Mouse (Mus musculus): Measurements from ENCODE around the gene Fam117a. TPM values are rescaled to one million over a fixed set of nuclear protein-coding genes. Genes with fewer than 3 reads are reported as not detected.

Gene Fam117a
- 8.2 and 10.7 TPM in 2 replicates for polyA plus RNA-seq (2016; fragmentation: Nextera tagmentation; extraction: Ambion mirVana)

GRCm38 (mm10) chr11:95336568-95337128, at the start of gene Fam117a:
TSS of gene Fam117a (plus strand) at chr11:95337018.
- Histone ChIP-seq H3K36me3 (no peaks in the 10 kb centered on the region), H3K27me3 (ENCODE audit: insufficient read depth, poor library complexity, severe bottlenecking) (0 out of 2 replicates have a peak, but pooled peaks cover 3% of the 10 kb centered on the region), H3K4me3 (peak within 1 kb of the TSS; percentile 96), H3K27ac (peak within 1 kb of the TSS; percentile 93), H3K4me1 (peaks cover 25% of the 10 kb centered on the region), H3K9me3 (no peaks in the 10 kb centered on the region)
- under 1% methylated on average over 23 of the region's 27 CpGs for WGBS
- DNase-seq (ENCODE audit: low spot score), result peak; percentile 97

- DNase-seq (ENCODE audit: low spot score), result no peak
- peaks cover 88% of the 10 kb centered on the region for H3K36me3 ChIP-seq
- no peaks in the 10 kb centered on the region for H3K27me3 ChIP-seq (ENCODE audit: insufficient read depth, poor library complexity, severe bottlenecking)
- no peaks in the 10 kb centered on the region for H3K4me1 ChIP-seq
- H3K4me3 ChIP-seq, result no peak overlapping the region
- H3K9me3 ChIP-seq, result no peaks in the 10 kb centered on the region
- 80% methylated on average over 4 of the region's 4 CpGs for WGBS
- no peak overlapping the region for H3K27ac ChIP-seq
Measured at GRCm38 (mm10) chr11:95291998-95292397, 44.8 kb upstream of the Fam117a start.

GRCm38 (mm10) chr11:95293017-95293624, 43.7 kb upstream of the Fam117a start:
- H3K27me3 ChIP-seq (ENCODE audit: insufficient read depth, poor library complexity, severe bottlenecking), result no peaks in the 10 kb centered on the region
- no peak for DNase-seq (ENCODE audit: low spot score)
- peaks cover 87% of the 10 kb centered on the region for H3K36me3 ChIP-seq
- 86% methylated on average over 8 of the region's 8 CpGs for WGBS
- H3K4me3 ChIP-seq, result no peak overlapping the region
- H3K27ac ChIP-seq, result no peak overlapping the region
- H3K9me3 ChIP-seq, result no peaks in the 10 kb centered on the region
- no peaks in the 10 kb centered on the region for H3K4me1 ChIP-seq

- DNase-seq (ENCODE audit: low spot score), result no peak
- H3K27ac ChIP-seq, result no peak overlapping the region
- H3K4me3 ChIP-seq, result no peak overlapping the region
- 94% methylated on average over 13 of the region's 13 CpGs for WGBS
- H3K4me1 ChIP-seq, result no peaks in the 10 kb centered on the region
- peaks cover 88% of the 10 kb centered on the region for H3K36me3 ChIP-seq
- H3K27me3 ChIP-seq (ENCODE audit: insufficient read depth, poor library complexity, severe bottlenecking), result no peaks in the 10 kb centered on the region
- H3K9me3 ChIP-seq, result no peaks in the 10 kb centered on the region
Measured at GRCm38 (mm10) chr11:95295736-95296135, 41.1 kb upstream of the Fam117a start.

GRCm38 (mm10) chr11:95298146-95298545, 38.7 kb upstream of the Fam117a start:
- Histone ChIP-seq H3K27me3 (ENCODE audit: insufficient read depth, poor library complexity, severe bottlenecking) (no peaks in the 10 kb centered on the region), H3K9me3 (no peaks in the 10 kb centered on the region), H3K4me1 (no peaks in the 10 kb centered on the region), H3K36me3 (peaks cover 88% of the 10 kb centered on the region), H3K4me3 (no peak overlapping the region), H3K27ac (no peak overlapping the region)
- WGBS, result 15% methylated on average over 2 of the region's 2 CpGs
- DNase-seq (ENCODE audit: low spot score), result no peak

- 85% methylated on average over 12 of the region's 12 CpGs for WGBS
Measured at GRCm38 (mm10) chr11:95299886-95300285, 36.9 kb upstream of the Fam117a start.

GRCm38 (mm10) chr11:95301772-95302171, 35.0 kb upstream of the Fam117a start:
- Histone ChIP-seq H3K27ac (no peak overlapping the region), H3K9me3 (no peaks in the 10 kb centered on the region), H3K27me3 (ENCODE audit: insufficient read depth, poor library complexity, severe bottlenecking) (no peaks in the 10 kb centered on the region), H3K4me1 (no peaks in the 10 kb centered on the region), H3K4me3 (no peak overlapping the region), H3K36me3 (peaks cover 94% of the 10 kb centered on the region)
- DNase-seq (ENCODE audit: low spot score), result no peak
- 90% methylated on average over 3 of the region's 3 CpGs for WGBS

More at GRCm38 (mm10) chr11:95299886-95300285, 36.9 kb upstream of the Fam117a start:
- H3K9me3 ChIP-seq, result no peaks in the 10 kb centered on the region
- no peaks in the 10 kb centered on the region for H3K27me3 ChIP-seq (ENCODE audit: insufficient read depth, poor library complexity, severe bottlenecking)
- H3K4me1 ChIP-seq, result no peaks in the 10 kb centered on the region
- DNase-seq (ENCODE audit: low spot score), result no peak
- H3K4me3 ChIP-seq, result no peak overlapping the region
- H3K36me3 ChIP-seq, result peaks cover 87% of the 10 kb centered on the region
- H3K27ac ChIP-seq, result no peak overlapping the region

GRCm38 (mm10) chr11:95305600-95305999, 31.2 kb upstream of the Fam117a start:
- peaks cover 5% of the 10 kb centered on the region; the same call in 1 of the 2 replicates for H3K4me1 ChIP-seq
- 87% methylated on average over 7 of the region's 7 CpGs for WGBS
- H3K4me3 ChIP-seq, result no peak overlapping the region
- H3K9me3 ChIP-seq, result no peaks in the 10 kb centered on the region
- peaks cover 58% of the 10 kb centered on the region for H3K36me3 ChIP-seq
- H3K27ac ChIP-seq, result no peak overlapping the region
- DNase-seq (ENCODE audit: low spot score), result no peak
- no peaks in the 10 kb centered on the region for H3K27me3 ChIP-seq (ENCODE audit: insufficient read depth, poor library complexity, severe bottlenecking)

GRCm38 (mm10) chr11:95307526-95307925, 29.3 kb upstream of the Fam117a start:
- WGBS, result 75% methylated on average over 8 of the region's 8 CpGs
- Histone ChIP-seq H3K36me3 (peaks cover 39% of the 10 kb centered on the region), H3K4me1 (peaks cover 13% of the 10 kb centered on the region), H3K27ac (no peak overlapping the region), H3K27me3 (ENCODE audit: insufficient read depth, poor library complexity, severe bottlenecking) (no peaks in the 10 kb centered on the region), H3K9me3 (no peaks in the 10 kb centered on the region), H3K4me3 (no peak overlapping the region)
- DNase-seq (ENCODE audit: low spot score), result no peak

- Histone ChIP-seq H3K36me3 (peaks cover 20% of the 10 kb centered on the region), H3K4me3 (peak overlapping the region; percentile 89), H3K4me1 (peaks cover 13% of the 10 kb centered on the region), H3K27me3 (ENCODE audit: insufficient read depth, poor library complexity, severe bottlenecking) (no peaks in the 10 kb centered on the region), H3K9me3 (no peaks in the 10 kb centered on the region), H3K27ac (peak overlapping the region; percentile 99)
- DNase-seq (ENCODE audit: low spot score), result peak; percentile 100
- whole genome bisulfite sequencing, result under 1% methylated on average over 37 of the region's 37 CpGs
Measured at GRCm38 (mm10) chr11:95309510-95310006, 27.3 kb upstream of the Fam117a start.

- peak within 1 kb of the TSS; percentile 99 for H3K27ac ChIP-seq
- peaks cover 15% of the 10 kb centered on the region for H3K36me3 ChIP-seq
- no peaks in the 10 kb centered on the region for H3K9me3 ChIP-seq
- H3K4me1 ChIP-seq, result peaks cover 13% of the 10 kb centered on the region
- peak; percentile 99 for DNase-seq (ENCODE audit: low spot score)
- no peaks in the 10 kb centered on the region for H3K27me3 ChIP-seq (ENCODE audit: insufficient read depth, poor library complexity, severe bottlenecking)
- under 1% methylated on average over 42 of the region's 42 CpGs for WGBS
- H3K4me3 ChIP-seq, result peak within 1 kb of the TSS; percentile 89
Measured at GRCm38 (mm10) chr11:95310007-95310647, 26.7 kb upstream of the Fam117a start, which contains the start of gene Kat7. TSS of gene Kat7 (minus strand) at chr11:95310246.

GRCm38 (mm10) chr11:95310648-95311424, 26.0 kb upstream of the Fam117a start:
- DNase-seq (ENCODE audit: low spot score), result no peak
- peak overlapping the region; percentile 99 for H3K27ac ChIP-seq
- H3K4me3 ChIP-seq, result peak overlapping the region; percentile 89
- peaks cover 8% of the 10 kb centered on the region for H3K36me3 ChIP-seq
- 6% methylated on average over 17 of the region's 17 CpGs for WGBS
- H3K9me3 ChIP-seq, result no peaks in the 10 kb centered on the region
- peaks cover 16% of the 10 kb centered on the region for H3K4me1 ChIP-seq
- H3K27me3 ChIP-seq (ENCODE audit: insufficient read depth, poor library complexity, severe bottlenecking), result no peaks in the 10 kb centered on the region
